Mouse (Mus musculus): Measurements from ENCODE around the gene Skida1.

The Skida1 gene

GRCm38 (mm10) chr2:18025116-18025515 is 23.7 kb downstream of the Skida1 start:
- no peak for DNase-seq (ENCODE audit: inconsistent age in 2 of 2, low spot score in 1 of 2)

DNA sequence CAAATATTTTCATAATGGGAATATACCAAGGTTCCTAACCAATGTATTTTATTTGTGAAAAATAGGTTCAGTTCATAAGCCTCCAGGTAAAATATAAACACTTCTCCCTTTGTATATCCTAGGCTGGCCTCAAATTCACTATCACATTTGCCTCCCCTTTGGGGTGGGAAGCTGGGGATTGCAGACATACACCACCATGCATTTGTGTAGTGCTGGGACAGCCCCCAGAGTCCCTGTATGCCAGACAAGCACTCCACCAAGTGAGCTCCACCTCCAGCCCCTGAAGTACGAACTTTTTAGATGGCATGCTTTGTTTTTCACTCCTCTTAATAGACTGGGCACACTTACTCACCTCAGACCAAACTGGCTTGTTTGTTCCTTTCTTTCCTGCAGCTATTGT is 26.0 kb downstream of the Skida1 start:
- DNase-seq (ENCODE audit: inconsistent age in 2 of 2, low spot score in 1 of 2) = no peak

GRCm38 (mm10) chr2:18019122-18019521 is 29.7 kb downstream of the Skida1 start:
- DNase-seq (ENCODE audit: inconsistent age in 2 of 2, low spot score in 1 of 2) = no peak

GRCm38 (mm10) chr2:18017321-18017720 is 31.5 kb downstream of the Skida1 start:
- DNase-seq (ENCODE audit: inconsistent age in 2 of 2, low spot score in 1 of 2) = no peak

DNA sequence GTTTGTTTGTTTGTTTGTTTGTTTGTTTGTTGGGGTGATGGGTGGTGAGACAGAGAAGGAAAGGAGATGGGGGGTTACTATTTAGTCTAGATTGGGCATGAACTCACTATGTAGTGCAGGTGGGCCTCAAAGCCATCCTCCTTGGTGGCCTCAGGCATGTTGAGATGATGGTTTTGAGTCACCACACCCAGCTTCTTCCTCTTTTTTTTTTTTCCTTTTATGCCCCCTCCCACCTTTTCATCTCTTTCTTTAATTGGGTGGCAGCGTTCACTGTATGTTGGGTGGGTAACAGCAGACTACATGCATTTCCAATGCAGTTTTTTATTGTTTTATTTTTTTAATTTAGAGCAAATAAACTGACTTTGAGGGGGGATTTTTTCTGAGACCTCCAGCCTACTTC is 32.2 kb downstream of the Skida1 start:
- DNase-seq (ENCODE audit: inconsistent age in 2 of 2, low spot score in 1 of 2) = no peak

- DNase-seq (ENCODE audit: inconsistent age in 2 of 2, low spot score in 1 of 2) = no peak
Observed at GRCm38 (mm10) chr2:18015581-18015980, 33.3 kb downstream of the Skida1 start.

DNA sequence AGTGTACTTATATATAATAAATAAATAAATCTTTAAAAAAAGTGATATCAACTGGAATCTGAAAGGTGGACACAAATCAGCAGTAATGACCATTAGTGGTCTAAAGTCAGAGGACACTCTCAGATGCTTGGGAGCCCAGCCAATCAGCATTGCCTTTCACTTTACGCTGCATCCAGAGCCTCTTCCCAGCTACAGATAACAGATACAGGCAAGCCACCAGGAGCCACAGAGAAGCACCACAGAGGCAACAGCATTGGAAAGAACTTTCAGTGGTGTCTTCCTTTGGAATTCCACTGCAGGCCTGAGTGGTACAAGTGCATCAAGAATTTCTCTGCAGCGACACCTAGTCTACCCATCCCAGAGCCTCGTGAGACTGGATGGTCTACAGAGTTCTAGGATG is 36.0 kb downstream of the Skida1 start:
- no peak for DNase-seq (ENCODE audit: inconsistent age in 2 of 2, low spot score in 1 of 2)

- no peak for DNase-seq (ENCODE audit: inconsistent age in 2 of 2, low spot score in 1 of 2)
Observed at GRCm38 (mm10) chr2:18011226-18011625, 37.6 kb downstream of the Skida1 start.

DNA sequence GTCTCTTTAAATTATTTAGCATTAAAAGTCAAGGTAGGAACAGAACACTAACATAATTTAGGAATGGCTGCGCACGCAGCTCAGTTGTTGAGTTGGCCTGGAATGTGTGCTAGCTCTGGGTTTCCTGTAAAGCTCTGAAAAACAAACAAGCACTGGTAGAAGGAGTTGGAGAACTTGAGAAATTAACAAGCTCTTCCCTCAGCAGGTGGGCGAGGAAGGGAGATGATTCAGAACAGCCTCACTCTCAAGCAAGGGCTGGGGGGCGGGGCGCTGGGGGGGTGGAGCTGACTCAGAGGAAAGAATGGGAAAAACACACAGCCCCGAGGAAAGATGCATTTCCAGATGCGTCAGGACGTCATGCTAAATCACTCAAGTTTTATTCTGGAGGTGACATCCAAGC is 43.7 kb downstream of the Skida1 start:
- DNase-seq (ENCODE audit: inconsistent age in 2 of 2, low spot score in 1 of 2) = no peak

DNA sequence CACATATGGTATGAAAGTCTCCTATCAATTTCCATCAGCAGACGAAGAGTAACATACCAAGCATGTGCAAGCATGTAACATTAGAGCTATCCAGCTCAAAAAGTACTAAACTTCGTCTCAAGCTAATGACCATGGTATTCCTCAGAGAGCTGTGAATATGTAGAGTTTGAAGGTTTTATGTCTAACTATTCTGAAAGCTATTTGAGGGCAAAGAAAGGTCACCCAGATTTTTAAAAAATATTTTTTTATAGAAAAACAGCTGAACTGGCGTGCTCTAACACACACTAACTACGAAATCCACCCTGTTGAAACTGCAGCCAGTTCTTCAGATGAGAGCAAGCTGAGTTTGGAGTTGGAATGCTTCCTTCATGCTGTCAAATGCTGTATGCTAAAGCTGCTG is 44.6 kb downstream of the Skida1 start:
- no peak for DNase-seq (ENCODE audit: inconsistent age in 2 of 2, low spot score in 1 of 2)

GRCm38 (mm10) chr2:18002306-18002705 is 46.5 kb downstream of the Skida1 start:
- no peak for DNase-seq (ENCODE audit: inconsistent age in 2 of 2, low spot score in 1 of 2)

GRCm38 (mm10) chr2:17996858-17997257 is 52.0 kb downstream of the Skida1 start, which contains the start of gene H2al2a:
Gene H2al2a, minus strand, starts transcription at chr2:17996958.
- DNase-seq (ENCODE audit: inconsistent age in 2 of 2, low spot score in 1 of 2) = no peak
